Mouse (Mus musculus) hindbrain, embryonic 10.5 days (tissue): ENCODE data around the gene Chrnb2. TPM values are rescaled to one million over a fixed set of nuclear protein-coding genes. Genes with fewer than 3 reads are reported as not detected.
A peak's percentile ranks its signal among the peaks of the same experiment; 100 is the strongest.

Experiments
- DNase-seq: peaks from one replicate; pipeline ENCODE4 v3.0.0-alpha.2; 2017; ENCODE audit warnings: low spot score
- H3K27ac ChIP-seq: fragments of 300-500 bp; sonication (generic); 2 replicates; pipeline ENCODE4 v1.5.1; 2016; ENCODE audit warnings: mild to moderate bottlenecking, moderate library complexity
- H3K27me3 ChIP-seq: fragments of 300-500 bp; sonication (generic); 2 replicates; pipeline ENCODE4 v1.6.1; 2016; ENCODE audit warnings: mild to moderate bottlenecking; ENCODE audit not compliant: poor library complexity, insufficient read depth, severe bottlenecking
- H3K36me3 ChIP-seq: fragments of 300-500 bp; sonication (generic); 2 replicates; pipeline ENCODE4 v1.6.1; 2016; ENCODE audit warnings: mild to moderate bottlenecking, moderate library complexity
- H3K4me1 ChIP-seq: fragments of 300-500 bp; sonication (generic); replicated peaks from 2 replicates; pipeline ENCODE4 v1.6.1; 2016; ENCODE audit warnings: mild to moderate bottlenecking
- H3K4me3 ChIP-seq: fragments of 300-500 bp; sonication (generic); 2 replicates; pipeline ENCODE4 v1.5.1; 2016; ENCODE audit warnings: mild to moderate bottlenecking, moderate library complexity
- H3K9me3 ChIP-seq: fragments of 300-500 bp; sonication (generic); 2 replicates; pipeline ENCODE4 v1.6.1; 2016; ENCODE audit warnings: mild to moderate bottlenecking, moderate library complexity
- WGBS: fragments of 180-500 bp; shearing (Covaris S2); methylation state at CpG from one replicate; pipeline ENCODE4 v1.1.7; 2016; 5-methylcytosine and 5-hydroxymethylcytosine counted together
- polyA plus RNA-seq: library from polyadenylated mRNA; unstranded; fragments of >200 nt; fragmentation: Nextera tagmentation; extraction: Ambion mirVana; gene quantifications from 2 replicates; pipeline ENCODE4 v1.2.1, GENCODE M21; 2016

The Chrnb2 gene
- polyA plus RNA-seq, 1 experiment from 2014 or later: 16.2 TPM

DNA sequence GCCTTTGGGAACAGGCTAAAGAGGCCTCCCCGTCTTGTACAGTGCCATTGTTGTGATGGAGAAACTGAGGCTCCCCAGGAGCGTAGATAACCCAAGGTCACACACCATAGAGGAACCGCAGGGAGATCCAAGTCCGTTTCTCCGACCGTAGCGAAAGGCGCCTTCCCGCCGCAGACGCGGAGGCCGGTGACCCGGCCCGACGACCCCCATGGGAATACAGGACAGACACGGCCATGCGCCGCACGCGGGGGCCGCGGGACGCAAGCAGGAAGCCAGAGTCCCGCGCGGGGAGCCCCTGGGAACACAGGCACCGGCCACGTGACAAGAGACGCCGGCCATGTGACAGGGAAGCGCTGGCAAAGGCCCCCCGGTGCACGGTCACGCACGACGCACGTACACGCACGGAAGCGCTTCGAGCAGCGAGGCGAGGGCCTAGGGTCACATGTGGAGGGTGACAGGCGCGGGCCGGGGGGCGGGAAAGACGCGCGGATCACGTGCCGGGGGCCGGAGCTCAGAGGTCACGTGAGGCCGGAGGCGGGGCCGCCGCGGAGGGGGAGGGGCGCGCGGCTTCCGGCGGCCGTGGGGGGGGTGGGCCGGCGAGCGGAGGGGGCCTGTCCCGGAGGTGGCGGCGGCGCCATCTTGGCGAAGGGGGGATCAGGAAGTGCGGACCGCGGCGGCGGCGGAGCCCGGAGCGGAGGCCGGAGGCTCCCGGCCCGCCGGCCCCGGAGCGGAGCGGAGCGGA, 8.7 kb upstream of the Chrnb2 start, which contains the start of gene Ube2q1:
Ube2q1 (plus strand) TSS at position 649 of the 742 bp plus-strand sequence.
- no peaks in the 10 kb centered on the region for H3K9me3 ChIP-seq
- peak within 1 kb of the TSS; percentile 99 for H3K27ac ChIP-seq
- under 1% methylated on average over 88 of the region's 90 CpGs for WGBS
- H3K27me3 ChIP-seq: no peaks in the 10 kb centered on the region
- peak within 1 kb of the TSS; percentile 99 for H3K4me3 ChIP-seq
- H3K4me1 ChIP-seq: peaks cover 44% of the 10 kb centered on the region
- peak; percentile 94 for DNase-seq
- peaks cover 37% of the 10 kb centered on the region for H3K36me3 ChIP-seq

DNA sequence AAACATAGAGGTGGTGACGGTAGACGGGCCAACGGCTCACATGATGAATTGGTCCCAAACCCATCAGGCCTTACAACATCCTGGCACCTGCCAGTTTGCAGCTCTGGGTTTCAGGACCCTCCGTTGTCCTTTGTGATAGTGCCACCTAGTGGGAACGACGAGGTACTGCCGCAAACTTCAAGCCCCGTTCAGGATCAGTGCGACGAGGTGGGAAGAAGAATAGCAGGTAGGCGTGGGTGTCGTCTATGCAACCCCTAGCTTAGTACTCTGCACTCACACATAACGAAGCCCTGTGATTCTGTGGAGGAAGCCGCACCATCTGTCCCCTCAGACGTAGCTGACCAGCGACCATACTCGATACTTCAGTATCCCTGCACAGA, 8.1 kb upstream of the Chrnb2 start:
- WGBS: 3% methylated on average over 17 of the region's 17 CpGs
- H3K27me3 ChIP-seq: no peaks in the 10 kb centered on the region
- H3K4me3 ChIP-seq: peak overlapping the region; percentile 99
- peak; percentile 87 for DNase-seq
- H3K27ac ChIP-seq: peak overlapping the region; percentile 99
- H3K4me1 ChIP-seq: peaks cover 44% of the 10 kb centered on the region
- H3K36me3 ChIP-seq: peaks cover 32% of the 10 kb centered on the region
- no peaks in the 10 kb centered on the region for H3K9me3 ChIP-seq

DNA sequence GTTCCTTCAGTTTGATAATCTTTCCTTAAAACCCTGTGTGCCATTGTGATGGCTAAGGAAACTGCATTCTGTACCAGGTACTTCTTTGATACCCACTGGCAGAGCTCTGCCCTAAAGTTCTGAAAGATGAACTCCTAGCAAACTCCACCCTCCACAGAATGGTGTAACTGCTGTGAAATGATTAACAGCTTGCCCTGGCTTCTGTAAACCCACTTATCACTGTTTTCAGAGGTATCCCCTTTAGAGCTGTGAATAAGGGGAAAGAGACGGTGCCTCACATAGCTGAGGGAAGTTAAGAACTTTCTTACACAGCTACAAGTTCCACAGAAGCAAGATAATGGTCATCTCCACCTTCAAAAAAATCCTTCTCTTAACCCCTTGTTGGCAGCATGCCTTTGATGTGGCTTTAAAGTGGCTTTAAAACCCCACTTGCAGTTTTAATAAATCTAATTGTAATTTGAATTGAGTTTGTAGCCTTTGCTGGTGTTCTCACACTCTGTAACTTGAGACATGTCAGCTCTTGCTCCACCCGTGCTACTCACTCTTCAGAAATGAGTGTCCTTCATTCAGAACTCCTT, 6.1 kb upstream of the Chrnb2 start:
- DNase-seq: no peak
- Histone ChIP-seq H3K27ac (no peak overlapping the region), H3K36me3 (peaks cover 11% of the 10 kb centered on the region), H3K4me3 (no peak overlapping the region), H3K9me3 (no peaks in the 10 kb centered on the region), H3K27me3 (no peaks in the 10 kb centered on the region), H3K4me1 (peaks cover 39% of the 10 kb centered on the region)
- WGBS: 64% methylated on average over 2 of the region's 2 CpGs

DNA sequence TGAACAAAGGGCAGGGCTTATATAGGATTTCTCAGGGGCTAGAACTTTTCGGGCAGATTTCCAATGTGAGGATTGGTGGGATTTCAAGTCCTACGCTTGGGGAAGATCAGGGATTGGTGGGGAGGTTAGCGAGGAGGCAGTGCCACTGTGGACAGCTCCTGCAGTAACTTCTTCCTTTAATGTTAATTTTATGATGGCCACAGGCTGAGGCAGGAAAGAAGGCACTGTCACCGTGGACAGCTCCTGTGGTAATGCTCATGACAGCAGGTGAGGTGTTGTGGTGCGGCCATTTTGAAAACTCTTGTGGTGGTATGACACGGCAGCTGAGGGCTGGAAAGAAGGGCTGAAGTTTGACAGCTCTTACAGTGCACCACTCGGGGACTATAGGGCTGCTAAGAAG, 5.2 kb upstream of the Chrnb2 start:
- Histone ChIP-seq H3K4me3 (no peak overlapping the region), H3K27ac (no peak overlapping the region), H3K9me3 (no peaks in the 10 kb centered on the region), H3K27me3 (no peaks in the 10 kb centered on the region), H3K36me3 (peaks cover 5% of the 10 kb centered on the region; the same call in 1 of the 2 replicates), H3K4me1 (peaks cover 33% of the 10 kb centered on the region)
- no peak for DNase-seq
- 75% methylated on average over 7 of the region's 7 CpGs for WGBS

DNA sequence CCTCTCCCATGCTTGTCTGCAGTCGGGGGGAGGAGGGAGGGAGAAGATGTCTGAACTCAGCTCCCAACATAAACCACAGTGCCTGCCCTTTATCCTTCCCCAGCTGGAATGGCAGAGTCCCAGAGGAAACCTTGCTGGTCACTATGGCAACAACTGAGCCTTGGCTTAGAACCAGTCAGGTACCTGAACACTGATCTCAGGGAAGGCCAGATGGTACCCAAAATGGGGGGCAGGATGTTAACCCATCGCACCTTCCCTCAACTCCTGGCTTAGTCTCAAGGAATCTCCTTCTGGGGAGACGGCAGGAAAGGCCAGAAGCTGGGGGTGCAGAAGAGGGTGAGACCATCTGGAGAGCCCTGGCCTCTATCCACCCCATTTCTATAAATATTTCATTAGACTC, 4.6 kb downstream of the Chrnb2 start:
- H3K9me3 ChIP-seq: no peaks in the 10 kb centered on the region
- peaks cover 48% of the 10 kb centered on the region for H3K4me1 ChIP-seq
- H3K36me3 ChIP-seq: peaks cover 15% of the 10 kb centered on the region
- DNase-seq: no peak
- H3K27me3 ChIP-seq: no peaks in the 10 kb centered on the region
- H3K4me3 ChIP-seq: peak overlapping the region; percentile 31
- peak overlapping the region; percentile 67 for H3K27ac ChIP-seq
- 83% methylated on average over 3 of the region's 3 CpGs for WGBS

DNA sequence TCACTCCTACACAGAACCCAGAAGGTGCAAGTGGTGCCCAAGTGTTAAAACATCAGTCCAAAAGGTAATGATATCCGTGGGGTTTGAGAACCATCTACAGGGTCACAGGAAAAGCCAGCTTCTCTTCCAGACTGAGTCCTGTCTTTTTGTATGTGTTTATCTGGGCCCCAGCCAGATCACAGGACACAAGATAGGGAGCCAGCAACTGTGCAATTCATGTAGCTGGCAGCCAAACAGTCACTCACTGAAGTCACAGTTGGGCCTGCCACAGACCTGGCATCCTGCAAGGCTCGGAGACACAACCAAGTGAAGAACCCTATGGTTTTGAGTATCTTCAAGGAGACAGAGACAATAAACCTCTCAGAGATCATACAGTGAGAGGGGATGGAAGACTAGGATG, 6.6 kb downstream of the Chrnb2 start:
- Histone ChIP-seq H3K27ac (no peak overlapping the region), H3K36me3 (peaks cover 23% of the 10 kb centered on the region), H3K4me1 (peaks cover 34% of the 10 kb centered on the region), H3K4me3 (no peak overlapping the region), H3K27me3 (no peaks in the 10 kb centered on the region), H3K9me3 (no peaks in the 10 kb centered on the region)
- 85% methylated on average over 2 of the region's 2 CpGs for WGBS
- DNase-seq: no peak

DNA sequence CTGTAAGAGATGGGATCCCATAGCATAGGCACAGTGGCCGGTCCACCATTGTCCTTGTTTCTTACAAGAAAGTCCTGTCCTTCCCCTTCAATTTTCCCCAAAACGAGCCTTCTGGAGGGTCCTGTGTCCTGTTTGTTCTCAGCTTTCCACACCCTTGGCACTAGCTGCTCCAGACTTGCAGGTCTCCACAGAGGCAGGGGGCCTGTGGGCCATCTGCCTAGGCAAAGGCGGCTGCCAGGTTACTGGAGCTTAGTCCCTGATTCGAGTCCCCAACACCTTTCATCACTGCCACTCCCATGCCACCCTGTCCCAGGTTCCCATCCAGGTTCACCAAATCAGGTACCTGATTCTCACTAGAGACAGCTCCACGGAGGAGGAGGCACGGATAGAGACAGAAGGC, 9.1 kb downstream of the Chrnb2 start:
- Histone ChIP-seq H3K27me3 (no peaks in the 10 kb centered on the region), H3K27ac (no peak overlapping the region), H3K4me1 (peaks cover 25% of the 10 kb centered on the region), H3K4me3 (no peak overlapping the region), H3K36me3 (peaks cover 43% of the 10 kb centered on the region), H3K9me3 (no peaks in the 10 kb centered on the region)
- no peak for DNase-seq
- WGBS: 76% methylated on average over 6 of the region's 6 CpGs

DNA sequence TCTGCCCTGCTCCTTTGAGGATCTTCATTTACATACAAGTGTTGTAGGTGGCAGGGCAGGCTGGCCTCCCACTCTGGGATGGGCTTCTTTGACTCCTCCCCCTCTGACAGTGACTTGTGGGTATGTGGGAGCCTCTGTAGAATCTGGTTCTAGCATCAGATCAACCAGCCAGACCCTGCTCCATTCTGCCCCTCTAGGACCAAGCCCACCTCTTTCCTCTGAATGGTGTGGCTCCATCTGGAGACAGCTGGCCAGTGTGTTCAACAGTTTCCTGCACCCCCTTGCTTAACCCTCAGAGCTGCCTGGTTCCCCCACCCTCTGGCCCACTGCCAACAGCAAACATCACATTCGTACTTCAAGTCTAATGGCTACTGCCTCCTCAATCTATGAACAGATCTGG, 12.1 kb downstream of the Chrnb2 start:
- H3K27ac ChIP-seq: no peak overlapping the region
- 82% methylated on average over 1 of the region's 1 CpGs for WGBS
- no peaks in the 10 kb centered on the region for H3K9me3 ChIP-seq
- peaks cover 12% of the 10 kb centered on the region for H3K4me1 ChIP-seq
- DNase-seq: no peak
- H3K27me3 ChIP-seq: no peaks in the 10 kb centered on the region
- peaks cover 71% of the 10 kb centered on the region for H3K36me3 ChIP-seq
- no peak overlapping the region for H3K4me3 ChIP-seq

DNA sequence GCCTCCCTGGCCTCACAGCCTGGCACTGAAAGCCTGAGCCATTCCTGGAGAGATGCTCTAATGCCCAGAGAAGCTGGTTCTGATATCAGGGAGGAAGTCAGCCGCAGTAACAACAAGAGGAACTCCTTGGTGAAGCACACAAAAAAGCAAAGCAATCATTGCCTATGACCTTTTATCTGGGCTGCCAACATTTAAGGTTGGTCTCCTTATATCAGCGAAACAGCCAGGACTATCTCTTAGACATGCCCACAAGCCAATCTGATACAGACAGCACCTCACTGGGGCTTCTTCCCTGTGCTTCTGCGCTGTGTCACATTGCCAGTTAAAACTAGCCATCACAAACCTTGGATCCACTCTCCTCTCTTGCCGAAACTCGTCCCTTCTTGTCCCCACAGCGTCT, 25.9 kb downstream of the Chrnb2 start:
- Histone ChIP-seq H3K36me3 (peaks cover 87% of the 10 kb centered on the region), H3K4me1 (no peaks in the 10 kb centered on the region), H3K9me3 (no peaks in the 10 kb centered on the region), H3K27ac (no peak overlapping the region), H3K27me3 (no peaks in the 10 kb centered on the region), H3K4me3 (no peak overlapping the region)
- WGBS: 94% methylated on average over 6 of the region's 6 CpGs
- DNase-seq: no peak

DNA sequence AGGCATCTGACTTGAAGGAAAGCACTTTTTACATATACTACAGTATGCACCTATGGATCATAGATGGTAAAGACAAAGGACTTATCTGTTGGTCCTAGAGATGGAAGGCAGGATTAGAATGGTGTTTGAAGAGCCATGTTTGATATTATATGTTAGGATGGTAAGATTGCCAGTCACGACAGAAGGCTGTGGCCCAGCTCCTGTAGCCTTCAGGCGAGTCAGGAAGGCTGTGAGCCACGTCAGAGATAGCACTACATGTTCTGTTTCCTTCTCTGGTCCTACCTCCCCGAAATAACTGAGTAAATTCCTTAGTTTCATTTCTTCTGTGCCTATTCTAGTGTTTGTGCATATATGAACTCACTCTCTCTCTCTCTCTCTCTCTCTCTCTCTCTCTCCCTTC, 32.3 kb downstream of the Chrnb2 start:
- no peak overlapping the region for H3K4me3 ChIP-seq
- H3K27ac ChIP-seq: no peak overlapping the region
- no peaks in the 10 kb centered on the region for H3K27me3 ChIP-seq
- peaks cover 25% of the 10 kb centered on the region for H3K36me3 ChIP-seq
- H3K9me3 ChIP-seq: no peaks in the 10 kb centered on the region
- H3K4me1 ChIP-seq: peaks cover 21% of the 10 kb centered on the region
- WGBS: 85% methylated on average over 4 of the region's 4 CpGs
- no peak for DNase-seq

DNA sequence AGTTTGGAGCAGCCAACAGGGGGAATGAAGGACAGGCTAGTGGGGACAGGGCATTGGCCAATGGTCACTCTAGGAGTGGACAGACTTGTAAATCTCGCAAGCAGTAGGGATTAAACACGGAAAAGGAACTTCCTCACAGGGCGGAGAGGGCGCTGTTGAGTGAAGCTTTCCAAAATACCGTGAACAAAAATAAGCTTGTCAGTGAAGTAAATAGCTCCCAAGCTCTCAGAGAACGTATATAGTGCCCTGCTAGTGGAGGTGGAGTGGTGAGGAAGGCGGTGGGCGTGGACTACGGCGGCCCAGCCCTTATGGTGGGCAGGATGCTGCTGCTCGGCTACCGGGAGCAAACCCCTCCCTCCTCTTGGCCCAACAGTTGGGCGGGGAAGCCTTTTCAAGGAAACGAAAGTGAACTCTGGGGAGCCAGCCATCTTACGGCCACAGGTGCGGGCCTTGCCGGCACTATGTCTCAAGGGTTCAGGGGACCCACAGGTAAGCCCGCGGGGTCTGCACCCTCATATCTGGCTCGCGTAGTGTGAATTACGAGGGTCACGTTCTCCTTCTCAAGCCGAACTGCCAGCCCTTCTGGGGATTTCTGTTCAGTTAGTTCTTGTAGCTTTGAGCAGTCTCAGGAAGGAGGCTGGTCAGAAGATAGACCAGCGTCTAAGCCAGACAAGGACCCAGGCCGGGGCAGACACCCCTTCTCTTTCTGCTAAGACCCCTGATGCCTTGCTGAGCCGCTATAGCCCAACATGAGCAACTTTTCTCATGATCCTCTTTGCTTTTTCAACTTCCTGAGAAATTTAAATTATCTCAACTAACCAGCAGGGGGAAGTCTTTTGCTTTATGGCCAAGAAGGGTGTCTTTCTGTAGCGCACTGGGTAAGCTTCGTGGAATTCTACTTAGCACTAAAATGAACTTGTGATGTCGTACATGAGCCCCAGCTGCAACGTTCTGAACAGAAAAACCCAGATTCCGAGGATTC, 33.8 kb downstream of the Chrnb2 start:
- peak overlapping the region; percentile 85 for H3K27ac ChIP-seq
- 3% methylated on average over 32 of the region's 32 CpGs for WGBS
- DNase-seq: peak; percentile 67
- no peaks in the 10 kb centered on the region for H3K27me3 ChIP-seq
- peaks cover 21% of the 10 kb centered on the region for H3K4me1 ChIP-seq
- H3K4me3 ChIP-seq: peak overlapping the region; percentile 63
- no peaks in the 10 kb centered on the region for H3K9me3 ChIP-seq
- H3K36me3 ChIP-seq: peaks cover 10% of the 10 kb centered on the region

DNA sequence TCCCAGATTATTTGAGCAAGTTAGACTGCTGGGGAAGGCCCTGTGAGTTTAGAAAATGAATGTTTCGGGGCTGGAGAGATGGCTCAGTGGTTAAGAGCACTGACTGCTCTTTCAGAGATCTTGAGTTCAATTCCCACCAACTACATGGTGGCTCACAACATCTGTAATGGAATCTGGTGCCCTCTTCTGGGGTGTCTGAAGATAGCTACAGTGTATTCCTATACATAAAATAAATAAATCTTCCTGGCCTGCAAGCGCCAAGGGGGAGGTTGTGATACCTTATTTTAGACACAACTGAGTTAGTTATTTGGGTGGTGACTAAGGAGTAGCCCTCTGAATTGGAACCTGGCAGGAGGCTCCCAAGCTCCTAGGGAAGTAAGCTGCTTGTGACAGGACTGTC, 35.6 kb downstream of the Chrnb2 start:
- no peak for DNase-seq
- Histone ChIP-seq H3K27ac (no peak overlapping the region), H3K36me3 (no peaks in the 10 kb centered on the region), H3K27me3 (no peaks in the 10 kb centered on the region), H3K4me1 (peaks cover 21% of the 10 kb centered on the region), H3K4me3 (no peak overlapping the region), H3K9me3 (no peaks in the 10 kb centered on the region)
- 91% methylated on average over 2 of the region's 2 CpGs for WGBS

DNA sequence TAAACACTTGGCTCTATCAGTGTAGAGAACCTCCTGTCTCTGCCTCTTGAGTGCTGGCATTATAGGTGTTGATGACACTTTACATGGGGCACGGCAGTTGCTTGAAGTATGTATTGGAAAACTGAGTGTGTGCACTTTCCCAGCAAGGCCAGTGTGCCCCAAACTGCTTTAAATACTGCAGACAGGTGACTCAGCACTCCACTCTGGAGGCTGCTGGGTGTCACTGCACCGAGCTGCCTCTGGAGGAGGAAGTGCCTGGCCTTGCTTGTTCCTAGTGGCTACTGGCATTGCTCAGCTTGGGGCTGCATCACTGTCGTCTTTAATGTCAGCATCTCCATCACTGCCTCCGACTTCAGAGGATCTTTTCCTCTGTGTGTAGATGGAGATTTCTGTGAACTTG, 37.4 kb downstream of the Chrnb2 start:
- H3K9me3 ChIP-seq: no peaks in the 10 kb centered on the region
- H3K4me1 ChIP-seq: peaks cover 23% of the 10 kb centered on the region
- DNase-seq: peak; percentile 37
- 21% methylated on average over 4 of the region's 4 CpGs for WGBS
- H3K4me3 ChIP-seq: no peak overlapping the region
- no peaks in the 10 kb centered on the region for H3K27me3 ChIP-seq
- H3K27ac ChIP-seq: no peak overlapping the region
- no peaks in the 10 kb centered on the region for H3K36me3 ChIP-seq
